Mouse (Mus musculus) heart, adult 8-10 months (tissue): ENCODE measurements around the gene Mars. TPM values are rescaled to one million over a fixed set of nuclear protein-coding genes. Genes with fewer than 3 reads are reported as not detected.

Experiments
- DNase-seq: peaks from one replicate; pipeline ENCODE4 v3.0.0; 2022; ENCODE audit warnings: low spot score
- total RNA-seq, 4 experiments: library from RNA; stranded (reverse); gene quantifications; 2 replicates each; pipeline ENCODE4 v1.2.4; 2022

Mars gene
- total RNA-seq, 4 experiments from 2014 or later = 42.1 to 48.8 (median 45.4) TPM

GRCm38 (mm10) chr10:127287271-127287935 lies 24.2 kb downstream of the Mars start:
- no peak for DNase-seq

- no peak for DNase-seq
Observed at GRCm38 (mm10) chr10:127286730-127287129, 24.9 kb downstream of the Mars start.

GRCm38 (mm10) chr10:127286194-127286593 lies 25.4 kb downstream of the Mars start:
- DNase-seq = no peak

- no peak for DNase-seq
Observed at GRCm38 (mm10) chr10:127285644-127286043, 25.9 kb downstream of the Mars start.

GRCm38 (mm10) chr10:127284724-127285500 lies 26.7 kb downstream of the Mars start:
- DNase-seq = no peak

GRCm38 (mm10) chr10:127284105-127284622 lies 27.4 kb downstream of the Mars start:
- DNase-seq = no peak

- no peak for DNase-seq
Observed at GRCm38 (mm10) chr10:127282620-127283215, 28.9 kb downstream of the Mars start.

DNA sequence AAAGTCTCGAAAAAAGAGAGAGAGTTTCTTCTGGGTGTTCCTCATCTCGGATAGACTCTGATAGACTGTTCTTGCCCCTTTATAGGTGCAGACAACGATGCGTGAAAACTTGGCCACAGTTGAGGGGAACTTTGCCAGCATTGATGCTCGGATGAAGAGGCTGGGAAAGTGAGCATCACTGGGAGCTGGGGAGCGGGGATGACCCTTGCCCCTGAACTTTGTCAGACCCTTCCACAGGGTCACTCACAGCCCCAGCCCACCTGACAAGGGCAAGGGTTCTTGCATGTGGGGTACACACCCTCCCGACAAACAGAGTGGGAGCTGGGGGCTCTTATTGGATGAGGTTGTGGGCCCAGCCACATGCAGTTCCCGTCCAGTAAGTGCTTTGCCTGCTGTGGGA lies 30.3 kb downstream of the Mars start:
- DNase-seq = no peak

DNA sequence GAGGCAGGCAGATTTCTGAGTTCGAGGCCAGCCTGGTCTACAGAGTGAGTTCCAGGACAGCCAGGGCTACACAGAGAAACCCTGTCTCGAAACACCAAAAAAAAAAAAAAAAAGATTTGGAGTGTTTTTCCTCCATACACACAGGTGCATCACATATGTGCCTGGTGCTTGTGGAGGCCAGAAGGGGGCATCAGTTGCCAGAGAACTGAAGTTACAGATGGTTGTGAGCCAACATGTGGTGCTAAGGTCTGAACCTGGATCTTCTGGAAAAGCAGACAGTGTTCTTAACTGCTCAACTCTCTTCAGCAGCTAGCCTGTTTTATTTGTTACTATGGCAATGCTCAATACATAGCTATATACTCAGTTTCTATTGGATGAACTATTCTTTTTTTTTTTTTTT lies 31.9 kb downstream of the Mars start:
- no peak for DNase-seq

DNA sequence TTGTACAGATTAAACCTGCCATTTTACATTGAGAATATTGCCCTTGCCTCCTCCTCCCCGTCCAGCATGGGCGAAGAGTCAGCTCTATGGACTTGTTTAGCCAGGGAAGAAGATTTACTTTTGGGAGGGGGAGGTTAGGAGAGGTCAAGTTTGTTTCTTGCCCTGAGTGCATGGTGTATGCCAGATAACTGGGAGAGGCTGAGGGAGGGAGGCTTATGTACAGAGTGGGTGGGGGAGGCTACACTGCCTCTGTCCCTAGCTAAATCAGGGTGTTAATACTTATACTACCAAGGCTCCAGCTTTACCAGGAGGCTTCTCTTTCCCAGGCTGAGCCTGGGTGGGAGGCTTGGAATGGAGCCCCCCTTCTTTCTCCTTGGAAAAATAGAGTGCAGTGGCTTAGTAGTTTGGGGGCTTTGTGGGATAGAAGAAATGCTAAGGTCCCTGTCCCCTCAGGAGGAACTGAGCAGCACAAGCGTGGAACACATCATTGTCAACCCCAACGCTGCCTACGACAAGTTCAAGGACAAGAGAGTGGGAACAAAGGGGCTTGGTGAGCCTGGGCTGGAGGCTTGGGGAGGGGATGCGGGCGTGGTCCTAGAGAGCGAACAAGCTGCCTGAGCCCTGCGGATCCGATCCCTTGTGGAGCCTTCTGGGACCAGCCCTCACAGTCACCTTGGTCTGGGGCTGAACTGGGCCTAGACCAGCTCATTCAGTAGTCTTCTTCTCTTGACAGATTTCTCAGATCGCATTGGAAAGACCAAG lies 37.1 kb downstream of the Mars start:
- no peak for DNase-seq

DNA sequence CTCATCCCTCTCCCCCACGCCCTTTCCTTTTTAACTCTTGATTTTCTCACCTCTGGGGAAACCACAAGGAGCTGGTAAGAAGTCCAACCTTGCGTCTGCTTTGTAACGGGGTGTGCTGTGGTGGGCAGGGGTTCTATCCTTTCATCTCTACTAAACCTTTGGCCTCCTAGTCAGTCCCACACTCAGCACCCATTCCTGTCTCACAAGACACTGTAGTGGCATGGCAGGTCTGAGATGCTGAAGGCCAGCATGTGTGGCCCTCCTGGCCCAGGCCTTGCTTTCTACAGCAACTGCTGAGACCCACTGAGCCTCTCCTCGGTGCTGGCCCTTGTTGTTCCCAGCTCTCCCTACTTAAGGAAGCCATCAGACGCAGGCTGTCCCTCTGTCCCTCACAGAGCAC lies 39.2 kb downstream of the Mars start:
- DNase-seq = no peak

- no peak for DNase-seq
Observed at GRCm38 (mm10) chr10:127269884-127270283, 41.7 kb downstream of the Mars start.

DNA sequence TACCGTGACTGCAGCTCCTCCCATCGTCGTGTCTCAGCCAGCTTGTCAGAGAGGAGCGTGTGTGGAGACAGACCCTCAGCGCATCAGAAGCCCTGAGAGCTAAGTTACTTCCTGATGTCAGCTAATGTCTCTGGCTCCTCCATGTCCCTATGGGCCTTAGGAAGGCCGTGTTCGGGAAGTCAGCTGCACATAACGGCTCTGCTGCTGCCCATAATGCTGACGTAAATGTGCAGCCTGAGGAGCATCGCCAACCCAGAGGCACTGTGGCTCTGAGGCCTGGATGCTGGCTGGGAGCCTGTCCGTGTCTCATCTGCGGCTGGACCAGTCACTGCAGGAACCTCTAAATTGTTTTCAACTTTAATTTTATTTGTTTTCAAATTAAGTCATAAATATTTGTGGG lies 42.5 kb downstream of the Mars start:
- DNase-seq = no peak

- DNase-seq = no peak
Observed at GRCm38 (mm10) chr10:127268401-127268800, 43.2 kb downstream of the Mars start.

DNA sequence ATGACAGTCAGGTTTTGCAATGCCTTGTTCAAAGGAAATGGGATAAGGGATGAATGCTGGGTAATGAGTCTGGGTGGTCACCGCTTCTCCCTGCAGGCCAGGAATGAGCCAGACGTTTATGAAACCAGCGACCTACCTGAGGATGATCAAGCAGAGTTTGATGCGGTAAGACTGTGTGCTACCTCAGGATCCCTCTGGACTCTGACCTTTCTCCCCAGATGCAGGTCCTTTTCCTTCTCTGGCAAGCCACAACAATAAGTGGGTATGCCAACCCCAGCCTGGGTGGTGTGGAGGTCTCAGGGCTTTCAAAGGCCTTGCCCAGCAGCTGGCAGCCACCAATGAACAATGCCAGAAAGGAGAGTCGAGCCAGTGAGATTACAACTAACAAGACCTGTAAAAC lies 44.3 kb downstream of the Mars start:
- no peak for DNase-seq

DNA sequence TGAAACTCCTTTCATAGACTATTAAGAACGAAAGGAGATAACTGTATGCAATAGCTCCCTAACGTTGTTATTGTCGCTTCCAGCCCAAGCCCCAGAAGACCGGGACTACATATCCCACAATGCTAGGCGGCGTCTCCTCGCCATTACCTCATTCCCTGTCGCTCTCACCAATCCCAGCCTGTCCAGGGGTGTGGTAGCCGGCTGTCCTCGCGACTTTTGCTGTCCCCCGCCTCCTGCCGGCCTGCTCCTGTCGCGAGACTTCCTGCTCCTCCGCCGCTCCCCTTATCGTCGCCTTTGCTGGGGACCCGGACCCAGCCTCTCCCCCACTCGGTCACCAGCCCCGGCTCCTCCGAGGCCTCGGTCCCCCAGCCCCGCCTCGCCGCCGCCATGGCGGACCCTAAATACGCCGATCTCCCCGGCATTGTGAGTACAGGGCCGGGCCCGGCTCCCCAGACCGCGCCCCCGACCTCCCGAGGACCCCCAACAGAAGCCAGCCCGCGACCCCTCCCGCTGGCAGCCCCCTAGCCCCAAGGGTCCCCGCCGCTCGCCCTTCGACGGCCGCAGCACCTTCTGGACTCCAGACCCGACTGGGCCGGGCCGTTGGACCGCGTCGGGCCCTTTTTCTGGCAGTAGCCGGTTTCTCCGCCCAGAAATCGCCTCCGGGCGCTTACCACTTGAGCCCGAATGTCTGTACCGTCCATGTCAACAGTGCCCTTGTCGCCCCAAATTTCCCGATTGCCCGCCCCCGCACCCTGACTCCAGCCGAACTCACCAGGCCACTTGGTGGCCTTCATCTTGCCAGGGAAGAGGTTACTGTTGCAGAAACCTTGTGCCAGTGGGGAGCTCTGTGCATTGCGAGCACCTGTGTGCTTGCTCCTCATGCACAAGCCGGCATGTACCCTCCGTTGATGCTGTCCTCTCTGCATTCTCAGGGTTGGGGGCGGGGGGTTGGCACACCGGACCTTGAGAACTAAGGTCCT lies 45.2 kb downstream of the Mars start, which contains the start of gene Dctn2:
Dctn2 (plus strand) TSS at position 257 of the 980 bp plus-strand sequence.
- peak; percentile 95 for DNase-seq

DNA sequence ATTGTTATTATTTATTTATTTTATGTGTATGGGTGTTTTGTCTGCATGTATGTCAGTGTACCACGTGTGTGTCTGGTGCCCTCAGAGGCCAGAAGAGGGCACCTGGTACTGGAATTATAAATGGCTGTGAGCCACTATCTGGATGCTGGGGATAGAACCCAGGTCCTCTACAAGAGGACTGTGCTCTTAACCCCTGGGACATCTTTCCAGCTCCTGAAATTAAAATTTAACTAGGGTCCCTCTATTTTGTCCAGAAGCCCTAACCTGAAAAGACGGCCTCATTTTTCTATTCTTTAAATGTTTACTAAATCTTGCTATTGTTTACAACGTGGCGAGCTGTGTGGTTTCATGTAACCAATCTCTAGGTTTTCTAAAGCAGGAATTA lies 45.9 kb downstream of the Mars start:
- no peak for DNase-seq

DNA sequence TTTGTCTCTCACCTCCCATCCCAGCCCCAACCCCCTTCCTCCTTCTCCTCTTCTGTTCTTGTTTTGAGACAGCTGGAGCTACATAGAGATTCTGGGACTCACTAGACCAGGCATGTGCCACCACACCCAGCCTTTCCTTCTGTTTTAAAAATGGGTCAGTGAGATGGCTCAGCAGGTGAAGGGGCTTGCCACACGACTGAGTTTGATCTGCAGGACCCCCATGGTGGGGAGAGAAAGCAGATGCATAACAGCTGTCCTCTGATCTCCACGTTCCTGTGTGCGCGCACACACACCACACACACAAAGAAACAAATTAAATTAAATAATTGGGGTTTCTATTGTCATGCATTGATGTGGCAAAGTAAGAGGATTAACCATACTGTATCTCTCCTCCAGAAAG lies 46.6 kb downstream of the Mars start:
- DNase-seq = no peak

- no peak for DNase-seq
Observed at GRCm38 (mm10) chr10:127264336-127264735, 47.2 kb downstream of the Mars start.

DNA sequence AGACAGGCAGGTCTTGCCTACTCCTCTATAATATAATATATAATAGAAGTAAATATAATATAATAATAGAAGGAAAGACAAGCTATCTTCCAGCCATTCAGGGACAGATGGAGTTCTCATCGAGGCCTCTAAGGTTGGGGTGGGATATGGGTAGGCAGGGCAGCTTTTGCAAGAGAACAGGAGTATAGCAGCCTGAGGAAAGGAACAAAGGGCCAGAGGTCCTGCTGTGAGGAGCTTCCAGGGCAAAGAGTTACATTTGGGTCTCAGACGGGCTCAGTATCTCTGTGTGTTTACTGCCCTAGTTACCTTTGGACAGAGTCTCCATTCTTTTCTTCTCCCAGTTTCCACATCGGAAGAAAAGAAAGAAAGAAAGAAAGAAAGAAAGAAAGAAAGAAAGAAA lies 48.0 kb downstream of the Mars start:
- no peak for DNase-seq
